ENCODE assay signal across 8 mouse cellular contexts in genomic region chrX:71556965-71557491, GRCm38 (mm10). TPM values are rescaled to one million over a fixed set of nuclear protein-coding genes. Genes with fewer than 3 reads are reported as not detected.
DNase-seq lines count a peak whose midpoint lies in the region; ATAC-seq and TF ChIP-seq lines count a peak whose summit lies in the region.

No protein-coding gene starts in this region.

- no peaks in the 10 kb centered on the region; the same call in 1 of the 2 replicates for H3K79me2 ChIP-seq in CH12.LX (replicated peaks; ENCODE audit: control insufficient read depth, extremely low read depth, insufficient read depth, poor library complexity, severe bottlenecking)

- peak; percentile 17 for DNase-seq in kidney, postnatal 0 days (ENCODE audit: low spot score)
- DNase-seq in kidney, adult 9 months = no peak
- DNase-seq in CH12.LX (ENCODE audit: extremely low read depth) = no peak
- peak; percentile 27 for DNase-seq in embryo, embryonic 9.5 days (ENCODE audit: extremely low spot score)
- DNase-seq in midbrain, embryonic 10.5 days (ENCODE audit: low spot score) = peak; percentile 33
- DNase-seq in cerebellum, adult 11 months = no peak
- no peak for DNase-seq in layer of hippocampus, postnatal 14 days (ENCODE audit: low spot score in 2 of 2)

- no peak for TF ChIP-seq CTCF in kidney, postnatal 0 days (IDR thresholded peaks at IDR 0.05; ENCODE audit: low read depth)
- no peak for TF ChIP-seq CTCF in CH12.LX (conservative IDR thresholded peaks at IDR 0.05 in 1 of 2, IDR thresholded peaks at IDR 0.05 in 1 of 2; ENCODE audit: low read depth in 2 of 2, low read length in 2 of 2)

- no peak for TF ChIP-seq RAD21 in CH12.LX (IDR thresholded peaks at IDR 0.05; ENCODE audit: low read depth, low read length)

- H3K36me3 ChIP-seq in kidney, postnatal 0 days (ENCODE audit: insufficient read depth, low read length) = no peaks in the 10 kb centered on the region
- peaks cover 0 to 11% of the 10 kb centered on the region in 2 experiments for H3K36me3 ChIP-seq in CH12.LX (replicated peaks in 1 of 2; ENCODE audit: control insufficient read depth in 1 of 2, insufficient read depth in 1 of 2, low read length in 1 of 2)
- H3K36me3 ChIP-seq in hindbrain, embryonic 13.5 days = peaks cover 10% of the 10 kb centered on the region
- H3K36me3 ChIP-seq in midbrain, embryonic 10.5 days = peaks cover 27% of the 10 kb centered on the region

- peak overlapping the region; percentile 71 for H3K4me3 ChIP-seq in kidney, postnatal 0 days (replicated peaks; ENCODE audit: low read depth, low read length)
- peak overlapping the region; percentile 40 to 80 (median 65) for H3K4me3 ChIP-seq in CH12.LX (replicated peaks in 1 of 3; ENCODE audit: low read depth in 2 of 3, low read length in 2 of 3, poor library complexity in 1 of 3)
- H3K4me3 ChIP-seq in hindbrain, embryonic 13.5 days = peak overlapping the region; percentile 67
- peak overlapping the region; percentile 79 for H3K4me3 ChIP-seq in midbrain, embryonic 10.5 days

- no peak for TF ChIP-seq EP300 in CH12.LX (IDR thresholded peaks at IDR 0.05; ENCODE audit: low read length)

- no peaks in the 10 kb centered on the region for H3K9me3 ChIP-seq in kidney, postnatal 0 days (replicated peaks; ENCODE audit: low read length)
- H3K9me3 ChIP-seq in CH12.LX (replicated peaks; ENCODE audit: low read length) = no peaks in the 10 kb centered on the region
- no peaks in the 10 kb centered on the region for H3K9me3 ChIP-seq in hindbrain, embryonic 13.5 days
- peaks cover 6% of the 10 kb centered on the region for H3K9me3 ChIP-seq in midbrain, embryonic 10.5 days (replicated peaks)

- no peak; the same call in 1 of the 2 replicates for ATAC-seq in kidney, postnatal 0 days (replicated peaks; ENCODE audit: low FRiP score, low read depth)
- no peak; the same call in 1 of the 2 replicates for ATAC-seq in hindbrain, embryonic 13.5 days (ENCODE audit: low FRiP score)

- 31% methylated on average over 29 of the region's 37 CpGs for WGBS in kidney, postnatal 0 days
- 21% methylated on average over 20 of the region's 37 CpGs for WGBS in hindbrain, embryonic 13.5 days
- 28% methylated on average over 32 of the region's 37 CpGs for WGBS in midbrain, embryonic 10.5 days

- in situ Hi-C loops in CH12.LX (cut with MboI; ENCODE audit: low pct_ligation_motif_present, low pct_unique_long_range_greater_than_20kb, low sequenced_read_pairs) = no loop called here

- peak overlapping the region; percentile 91 for H3K9ac ChIP-seq in kidney, postnatal 0 days (ENCODE audit: low read depth, low read length)
- H3K9ac ChIP-seq in CH12.LX (ENCODE audit: insufficient read depth, low read depth) = peak overlapping the region; percentile 85
- peak overlapping the region; percentile 92 for H3K9ac ChIP-seq in hindbrain, embryonic 13.5 days

- H3K27ac ChIP-seq in kidney, postnatal 0 days = peak overlapping the region; percentile 93
- no peak overlapping the region for H3K27ac ChIP-seq in CH12.LX (ENCODE audit: insufficient read depth, low read depth)
- H3K27ac ChIP-seq in hindbrain, embryonic 13.5 days = peak overlapping the region; percentile 97
- peak overlapping the region; percentile 99 for H3K27ac ChIP-seq in midbrain, embryonic 10.5 days (replicated peaks)

- H3K4me2 ChIP-seq in kidney, postnatal 0 days (ENCODE audit: low read length) = peak overlapping the region; percentile 56
- peak overlapping the region; percentile 50; the same call in 1 of the 2 replicates for H3K4me2 ChIP-seq in CH12.LX (ENCODE audit: insufficient read depth, low read depth, poor library complexity, severe bottlenecking)
- peak overlapping the region; percentile 55 for H3K4me2 ChIP-seq in hindbrain, embryonic 13.5 days

- no peak for TF ChIP-seq POLR2A in CH12.LX (IDR thresholded peaks at IDR 0.05; ENCODE audit: low read depth, low read length)

- no peaks in the 10 kb centered on the region for H3K4me1 ChIP-seq in kidney, postnatal 0 days (replicated peaks; ENCODE audit: insufficient read depth, low read length)
- 0 out of 4 replicates have a peak, but pooled peaks cover 0 to 3% of the 10 kb centered on the region in 2 experiments for H3K4me1 ChIP-seq in CH12.LX (ENCODE audit: control insufficient read depth in 1 of 2, insufficient read depth in 2 of 2)
- peaks cover 15% of the 10 kb centered on the region for H3K4me1 ChIP-seq in hindbrain, embryonic 13.5 days (replicated peaks)
- peaks cover 6% of the 10 kb centered on the region; the same call in 1 of the 2 replicates for H3K4me1 ChIP-seq in midbrain, embryonic 10.5 days

- H3K27me3 ChIP-seq in kidney, postnatal 0 days (ENCODE audit: insufficient read depth, low read length) = no peaks in the 10 kb centered on the region
- H3K27me3 ChIP-seq in CH12.LX (replicated peaks) = no peaks in the 10 kb centered on the region
- no peaks in the 10 kb centered on the region for H3K27me3 ChIP-seq in hindbrain, embryonic 13.5 days
- H3K27me3 ChIP-seq in midbrain, embryonic 10.5 days (ENCODE audit: low read depth, poor library complexity, severe bottlenecking) = peaks cover 7% of the 10 kb centered on the region; the same call in 1 of the 2 replicates

- dilution Hi-C loops in CH12.LX (cut with MboI; ENCODE audit: extremely low pct_ligation_motif_present, extremely low pct_unique_long_range_greater_than_20kb, low sequenced_read_pairs) = no loop called here

TF ChIP-seq in CH12.LX, 34 proteins besides CTCF, POLR2A, EP300 and RAD21:
- TF ChIP-seq TBP (conservative IDR thresholded peaks at IDR 0.05; ENCODE audit: low read depth, low read length) (no peak), MAZ (IDR thresholded peaks at IDR 0.05; ENCODE audit: low read depth, low read length) (no peak), IRF4 (IDR thresholded peaks at IDR 0.05; ENCODE audit: low read depth, low read length) (no peak), SIN3A (IDR thresholded peaks at IDR 0.05; ENCODE audit: low read length) (no peak), RCOR1 (conservative IDR thresholded peaks at IDR 0.05; ENCODE audit: low read depth, low read length) (no peak), BHLHE40 (IDR thresholded peaks at IDR 0.05; ENCODE audit: low read depth, low read length) (no peak), CHD1 (IDR thresholded peaks at IDR 0.05; ENCODE audit: low read depth, low read length) (no peak), JUN (IDR thresholded peaks at IDR 0.05; ENCODE audit: insufficient read depth, low read depth, low read length) (no peak)

RNA-seq across cellular contexts. Expression of gene Hmgb3, which starts 1.3 kb away (rescaled TPM):
- 171 and 199 TPM in 2 replicates for polyA plus RNA-seq in kidney, postnatal 0 days (2015; fragmentation: Nextera tagmentation; extraction: Ambion mirVana)
- total RNA-seq in CH12.LX (2012; rRNA removed) (26.5 and 31.9 TPM in 2 replicates), CH12.LX (2014; rRNA removed) (40.6 and 47.3 TPM in 2 replicates)
- polyA plus RNA-seq in CH12.LX (2012; ENCODE audit: insufficient read length, low read depth) = 56.2 and 59.1 TPM in 2 replicates
- polyA plus RNA-seq in hindbrain, embryonic 13.5 days (2015; fragmentation: Nextera tagmentation; extraction: Ambion mirVana) = 588 and 609 TPM in 2 replicates
- polyA plus RNA-seq in midbrain, embryonic 10.5 days (2016; fragmentation: Nextera tagmentation; extraction: Ambion mirVana) = 719 and 770 TPM in 2 replicates
- 10 to 100 TPM; 31.8 to 42.9 TPM for total RNA-seq in layer of hippocampus, postnatal 14 days (2021)

Comparison
In these comparisons a context has a peak if more than half of its experiments do, and no peak if none do; other contexts are left out.
1. DNase-seq: peak in kidney, postnatal 0 days (single experiment), embryo, embryonic 9.5 days (single experiment) and midbrain, embryonic 10.5 days (single experiment); none in kidney, adult 9 months (single experiment), CH12.LX (single experiment), cerebellum, adult 11 months (single experiment) and layer of hippocampus, postnatal 14 days (0 of 2).
2. Peak in every context shown above with its lines, with median percentiles within 50 percentile points of each other: H3K4me2 ChIP-seq, H3K4me3 ChIP-seq and H3K9ac ChIP-seq.